Mouse (Mus musculus): ENCODE measurements at regions not wholly inside any gene's neighbourhood (a gene's known extent, or its start where the extent isn't known, plus 50 kb on each side); places are given as distances from the start of the nearest gene placed in this dataset.
"Not testable (repeated sequence)": the region's sequence is repeated elsewhere in the genome, so short reads cannot be mapped to it uniquely, and the experiment has no call there.

DNA sequence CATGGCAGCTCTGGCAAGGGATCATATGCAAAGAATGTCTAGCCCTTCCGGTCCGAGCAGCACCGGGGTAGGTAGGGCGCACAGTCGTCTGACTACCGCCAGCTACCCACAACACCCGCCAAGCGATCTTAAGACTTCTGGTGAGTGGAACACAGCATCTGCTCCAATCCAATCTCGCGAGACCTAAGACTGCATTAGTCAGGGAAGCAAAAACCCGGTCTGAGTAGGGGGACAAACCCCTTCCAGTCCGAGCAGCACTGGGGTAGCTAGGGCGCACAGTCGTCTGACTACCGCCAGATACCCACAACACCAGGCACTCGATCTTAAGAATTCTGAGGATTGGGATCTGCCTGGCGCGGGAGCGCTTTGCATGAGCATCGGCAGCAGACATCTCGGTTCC, 57.1 kb downstream of the Nap1l2 start:
- not testable (repeated sequence) for H3K27me3 ChIP-seq (ENCODE audit: insufficient read depth, poor library complexity, severe bottlenecking); H3K9me3 ChIP-seq; H3K4me3 ChIP-seq; H3K27ac ChIP-seq; DNase-seq (ENCODE audit: low spot score); H3K4me1 ChIP-seq; H3K36me3 ChIP-seq
- 62% methylated on average over 21 of the region's 21 CpGs for WGBS

DNA sequence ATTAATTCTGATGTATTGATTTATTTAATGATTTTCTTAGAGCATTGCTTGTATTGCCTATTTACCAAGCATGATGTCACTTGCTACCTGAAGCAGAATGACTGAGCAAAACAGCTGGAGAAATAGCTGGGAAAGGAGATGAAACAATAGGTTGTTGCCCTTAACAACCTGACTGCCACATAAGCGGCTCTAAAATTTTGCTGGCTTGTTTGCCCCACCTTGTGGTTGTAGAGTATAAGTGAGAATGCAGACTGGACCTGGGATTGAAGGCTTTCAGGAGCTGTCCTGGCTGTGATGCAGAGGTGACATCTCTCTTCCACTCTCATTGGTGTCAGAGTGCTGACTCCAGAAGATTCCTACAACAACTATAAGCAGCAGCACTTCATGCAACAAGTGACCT, 77.3 kb downstream of the Nap1l2 start:
- no peaks in the 10 kb centered on the region for H3K4me1 ChIP-seq
- no peak for DNase-seq (ENCODE audit: low spot score)
- 24% methylated on average over 1 of the region's 1 CpGs for WGBS
- H3K4me3 ChIP-seq: no peak overlapping the region
- H3K27me3 ChIP-seq (ENCODE audit: insufficient read depth, poor library complexity, severe bottlenecking): no peaks in the 10 kb centered on the region; the same call in 1 of the 2 replicates
- no peaks in the 10 kb centered on the region for H3K9me3 ChIP-seq
- H3K36me3 ChIP-seq: no peaks in the 10 kb centered on the region
- no peak overlapping the region for H3K27ac ChIP-seq

DNA sequence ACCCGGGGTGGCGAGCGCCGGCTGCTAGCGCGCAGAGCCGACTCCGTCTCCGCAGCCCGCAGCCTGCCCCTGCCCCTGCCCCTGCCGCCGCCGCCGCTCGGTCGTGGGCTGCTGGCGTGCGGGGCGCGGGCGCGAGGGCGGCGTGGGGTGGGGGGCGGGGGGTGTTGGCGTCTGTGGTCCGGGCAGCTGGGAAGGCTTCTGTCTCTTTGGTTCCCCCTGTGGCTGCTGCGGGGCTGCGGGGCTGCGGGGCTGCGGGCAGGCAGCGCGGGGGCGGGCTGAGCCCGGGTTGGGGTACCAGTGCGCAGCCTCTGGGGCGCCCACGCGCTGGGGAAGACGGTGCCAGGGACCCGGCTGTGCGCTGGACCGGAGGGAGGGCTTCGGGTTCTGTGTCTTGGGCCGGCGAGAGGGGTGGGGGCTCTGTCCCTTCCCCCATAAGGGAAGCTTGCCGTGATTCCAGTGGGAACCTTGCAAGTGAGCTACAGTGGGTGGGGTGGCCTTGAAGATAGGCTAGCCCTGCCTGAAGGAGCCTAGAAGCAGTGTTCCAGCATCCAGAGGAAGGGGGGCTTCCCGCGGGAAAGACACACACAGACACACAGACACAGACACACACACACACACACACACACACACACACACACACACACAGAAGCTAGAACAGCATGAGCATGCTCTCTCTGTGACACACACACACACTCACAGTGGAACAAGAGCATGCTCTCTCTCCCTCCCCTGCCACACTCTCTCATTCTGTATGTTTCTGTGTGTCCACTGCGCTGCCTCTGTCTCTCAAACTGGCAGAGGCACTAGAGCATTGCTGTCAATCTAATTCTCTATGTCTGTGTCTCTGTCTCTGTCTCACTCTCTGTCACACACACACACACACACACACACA, 118.5 kb downstream of the Nap1l2 start:
- WGBS: no CpG with 5 or more reads among the region's 50 CpGs
- H3K27me3 ChIP-seq (ENCODE audit: insufficient read depth, poor library complexity, severe bottlenecking); DNase-seq (ENCODE audit: low spot score); H3K4me3 ChIP-seq; H3K36me3 ChIP-seq; H3K27ac ChIP-seq; H3K4me1 ChIP-seq; H3K9me3 ChIP-seq: not testable (repeated sequence)

DNA sequence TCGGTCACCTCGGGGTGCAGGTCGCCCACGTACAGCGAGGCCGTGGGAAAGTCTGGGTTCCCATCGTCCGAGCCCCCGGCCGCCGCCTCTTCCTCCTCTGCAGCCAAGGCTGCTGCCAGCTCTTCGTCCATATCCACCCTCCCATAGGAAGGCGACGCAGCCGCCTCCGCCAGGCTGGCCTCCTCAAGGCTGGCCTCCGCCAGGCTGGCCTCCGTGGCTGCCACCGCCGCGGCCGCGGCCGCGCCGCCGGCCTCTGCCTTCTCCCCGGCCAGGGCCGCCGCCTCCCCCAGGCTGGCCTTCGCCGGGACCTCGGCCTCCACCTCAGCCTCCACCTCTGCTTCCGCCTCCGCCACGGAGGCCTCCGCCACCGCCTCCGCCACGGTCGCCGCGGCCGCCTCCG, 119.3 kb downstream of the Nap1l2 start:
- WGBS: no CpG with 5 or more reads among the region's 45 CpGs
- not testable (repeated sequence) for H3K4me3 ChIP-seq; DNase-seq (ENCODE audit: low spot score); H3K36me3 ChIP-seq; H3K27me3 ChIP-seq (ENCODE audit: insufficient read depth, poor library complexity, severe bottlenecking); H3K27ac ChIP-seq; H3K9me3 ChIP-seq; H3K4me1 ChIP-seq

DNA sequence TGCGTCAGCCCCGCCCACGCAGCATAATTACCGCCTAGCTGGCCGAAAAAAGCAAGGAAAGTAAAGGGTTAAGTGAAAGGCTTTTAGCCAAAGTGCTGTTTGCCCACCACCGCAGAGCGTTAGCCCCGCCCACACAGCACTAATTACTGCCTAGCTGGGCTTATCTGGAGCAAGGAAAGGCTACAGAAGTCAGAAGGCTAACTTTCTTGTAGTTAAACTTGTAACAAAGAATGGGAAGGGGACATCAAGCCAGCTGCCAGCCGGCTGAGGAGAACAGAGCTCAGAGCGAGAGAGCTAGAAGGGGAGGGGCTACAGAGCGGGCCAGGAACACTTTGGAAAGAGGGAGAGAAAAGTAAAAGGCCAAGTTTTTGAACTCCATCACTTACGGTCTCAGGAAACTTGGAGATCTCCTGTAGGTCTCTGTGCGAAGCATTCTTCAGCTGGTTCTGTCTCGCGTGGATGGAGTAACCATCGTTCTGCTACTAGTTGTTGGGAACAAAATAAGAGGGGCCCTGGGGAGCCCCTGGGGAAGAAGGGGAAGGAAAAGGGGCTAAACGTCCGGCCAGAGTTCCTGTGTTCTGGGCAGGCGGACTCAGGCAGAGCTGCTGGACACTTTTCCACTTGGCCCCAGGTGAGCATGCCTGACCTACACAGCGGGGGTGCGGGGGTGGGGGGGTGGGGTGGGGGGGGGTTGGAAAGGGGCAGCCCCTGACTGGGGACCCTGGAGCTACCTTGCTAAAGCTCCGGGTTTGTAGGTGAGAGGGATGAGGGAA, 98.3 kb downstream of the 1700018G05Rik start:
- H3K4me3 ChIP-seq: peak overlapping the region; percentile 57
- H3K9me3 ChIP-seq: no peaks in the 10 kb centered on the region
- peak overlapping the region; percentile 59 for H3K27ac ChIP-seq
- H3K4me1 ChIP-seq: no peaks in the 10 kb centered on the region
- no peaks in the 10 kb centered on the region for H3K36me3 ChIP-seq
- DNase-seq (ENCODE audit: low spot score): peak; percentile 75
- H3K27me3 ChIP-seq (ENCODE audit: insufficient read depth, poor library complexity, severe bottlenecking): peaks cover 7% of the 10 kb centered on the region; the same call in 1 of the 2 replicates
- 17% methylated on average over 22 of the region's 22 CpGs for WGBS

DNA sequence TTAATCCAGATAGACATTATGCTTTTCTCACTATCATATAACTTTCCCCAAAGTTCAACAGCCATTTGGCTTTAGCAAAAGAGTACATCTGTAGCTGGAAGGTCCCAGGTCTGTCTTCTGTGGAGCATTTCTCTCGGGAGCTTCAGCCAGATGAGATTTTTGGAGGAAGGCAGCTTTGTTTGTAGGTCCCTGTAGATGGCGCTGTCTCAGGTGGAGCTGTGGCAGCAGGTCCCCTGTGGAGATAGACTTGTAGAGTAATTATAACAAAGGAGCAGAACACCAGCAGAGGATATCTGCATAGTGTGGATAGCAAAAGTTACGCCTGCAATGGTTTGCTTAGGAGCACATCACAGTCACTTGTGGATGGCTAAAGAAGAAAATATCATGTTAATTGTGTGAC, 97.3 kb downstream of the 1700018G05Rik start:
- not testable (repeated sequence) for H3K9me3 ChIP-seq; H3K27me3 ChIP-seq (ENCODE audit: insufficient read depth, poor library complexity, severe bottlenecking); H3K36me3 ChIP-seq; H3K27ac ChIP-seq; H3K4me1 ChIP-seq
- 35% methylated on average over 3 of the region's 3 CpGs for WGBS
- H3K4me3 ChIP-seq: peak overlapping the region; percentile 57; the same call in 1 of the 2 replicates
- peak; percentile 67 for DNase-seq (ENCODE audit: low spot score)

DNA sequence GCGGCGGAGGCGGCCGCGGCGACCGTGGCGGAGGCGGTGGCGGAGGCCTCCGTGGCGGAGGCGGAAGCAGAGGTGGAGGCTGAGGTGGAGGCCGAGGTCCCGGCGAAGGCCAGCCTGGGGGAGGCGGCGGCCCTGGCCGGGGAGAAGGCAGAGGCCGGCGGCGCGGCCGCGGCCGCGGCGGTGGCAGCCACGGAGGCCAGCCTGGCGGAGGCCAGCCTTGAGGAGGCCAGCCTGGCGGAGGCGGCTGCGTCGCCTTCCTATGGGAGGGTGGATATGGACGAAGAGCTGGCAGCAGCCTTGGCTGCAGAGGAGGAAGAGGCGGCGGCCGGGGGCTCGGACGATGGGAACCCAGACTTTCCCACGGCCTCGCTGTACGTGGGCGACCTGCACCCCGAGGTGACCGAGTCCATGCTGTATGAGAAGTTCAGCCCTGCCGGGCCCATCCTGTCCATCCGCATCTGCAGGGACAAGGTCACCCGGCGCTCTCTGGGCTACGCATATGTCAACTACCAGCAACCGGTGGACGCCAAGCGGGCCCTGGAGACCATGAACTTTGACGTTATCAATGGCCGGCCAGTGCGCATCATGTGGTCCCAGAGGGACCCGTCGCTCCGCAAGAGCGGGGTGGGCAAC, 85.4 kb downstream of the 1700018G05Rik start:
- not testable (repeated sequence) for H3K4me1 ChIP-seq; H3K27ac ChIP-seq; H3K4me3 ChIP-seq; H3K27me3 ChIP-seq (ENCODE audit: insufficient read depth, poor library complexity, severe bottlenecking); H3K9me3 ChIP-seq; DNase-seq (ENCODE audit: low spot score); H3K36me3 ChIP-seq
- no CpG with 5 or more reads among the region's 61 CpGs for WGBS

DNA sequence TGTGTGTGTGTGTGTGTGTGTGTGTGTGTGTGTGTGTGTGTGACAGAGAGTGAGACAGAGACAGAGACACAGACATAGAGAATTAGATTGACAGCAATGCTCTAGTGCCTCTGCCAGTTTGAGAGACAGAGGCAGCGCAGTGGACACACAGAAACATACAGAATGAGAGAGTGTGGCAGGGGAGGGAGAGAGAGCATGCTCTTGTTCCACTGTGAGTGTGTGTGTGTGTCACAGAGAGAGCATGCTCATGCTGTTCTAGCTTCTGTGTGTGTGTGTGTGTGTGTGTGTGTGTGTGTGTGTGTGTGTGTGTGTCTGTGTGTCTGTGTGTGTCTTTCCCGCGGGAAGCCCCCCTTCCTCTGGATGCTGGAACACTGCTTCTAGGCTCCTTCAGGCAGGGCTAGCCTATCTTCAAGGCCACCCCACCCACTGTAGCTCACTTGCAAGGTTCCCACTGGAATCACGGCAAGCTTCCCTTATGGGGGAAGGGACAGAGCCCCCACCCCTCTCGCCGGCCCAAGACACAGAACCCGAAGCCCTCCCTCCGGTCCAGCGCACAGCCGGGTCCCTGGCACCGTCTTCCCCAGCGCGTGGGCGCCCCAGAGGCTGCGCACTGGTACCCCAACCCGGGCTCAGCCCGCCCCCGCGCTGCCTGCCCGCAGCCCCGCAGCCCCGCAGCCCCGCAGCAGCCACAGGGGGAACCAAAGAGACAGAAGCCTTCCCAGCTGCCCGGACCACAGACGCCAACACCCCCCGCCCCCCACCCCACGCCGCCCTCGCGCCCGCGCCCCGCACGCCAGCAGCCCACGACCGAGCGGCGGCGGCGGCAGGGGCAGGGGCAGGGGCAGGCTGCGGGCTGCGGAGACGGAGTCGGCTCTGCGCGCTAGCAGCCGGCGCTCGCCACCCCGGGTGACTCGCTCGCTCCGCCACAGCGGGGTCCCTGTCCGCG, 84.4 kb downstream of the 1700018G05Rik start:
- not testable (repeated sequence) for H3K27ac ChIP-seq; H3K27me3 ChIP-seq (ENCODE audit: insufficient read depth, poor library complexity, severe bottlenecking); H3K4me1 ChIP-seq; H3K9me3 ChIP-seq; H3K36me3 ChIP-seq; DNase-seq (ENCODE audit: low spot score); H3K4me3 ChIP-seq
- whole genome bisulfite sequencing: no CpG with 5 or more reads among the region's 56 CpGs

DNA sequence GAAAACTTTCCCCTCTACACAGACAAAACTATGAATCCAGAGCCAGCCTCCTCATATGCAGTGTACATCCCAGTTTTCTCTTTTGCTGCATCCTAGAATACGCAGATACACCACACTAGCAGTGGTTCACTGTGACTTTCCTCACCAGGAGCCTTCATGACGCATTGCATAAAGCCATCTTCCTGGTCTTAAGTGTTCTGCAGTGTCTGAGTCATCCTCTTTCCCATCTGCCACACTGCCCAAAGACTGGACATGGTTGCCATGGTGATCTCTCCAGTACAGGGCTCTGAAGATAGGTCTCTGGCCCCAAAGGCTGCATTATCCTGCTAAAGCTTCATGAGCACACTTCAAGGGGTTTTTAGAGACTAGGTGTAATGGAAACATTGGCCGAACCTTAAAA, 65.8 kb downstream of the 1700018G05Rik start:
- not testable (repeated sequence) for DNase-seq (ENCODE audit: low spot score); H3K4me1 ChIP-seq; H3K4me3 ChIP-seq; H3K27ac ChIP-seq; H3K9me3 ChIP-seq; H3K27me3 ChIP-seq (ENCODE audit: insufficient read depth, poor library complexity, severe bottlenecking); H3K36me3 ChIP-seq
- 77% methylated on average over 1 of the region's 3 CpGs for WGBS

Measured in heart, embryonic 10.5 days (tissue).